10 mouse cellular contexts compared by ENCODE assay signal in genomic region chr2:77342416-77342815, GRCm38 (mm10).
DNase-seq lines count a peak whose midpoint lies in the region; ATAC-seq and TF ChIP-seq lines count a peak whose summit lies in the region.
"Had no signal": no experiment of that assay in that cellular context is flagged by ENCODE, and none has a peak within 500 bp of the region (broad histone marks: within the 10 kb centered on the region; RNA-seq: fewer than 3 reads in every experiment).

No protein-coding gene starts in this region.

- TF ChIP-seq CTCF in heart, postnatal 0 days (IDR thresholded peaks at IDR 0.05; ENCODE audit: low read depth): no peak
- no peak for TF ChIP-seq CTCF in lung, adult 2 months (IDR thresholded peaks at IDR 0.05; ENCODE audit: insufficient read depth, low read length)

- TF ChIP-seq EP300 in heart, postnatal 0 days (IDR thresholded peaks at IDR 0.05; ENCODE audit: low read depth): no peak

- H3K27ac ChIP-seq in embryonic facial prominence, embryonic 14.5 days (replicated peaks; ENCODE audit: low read depth, low read length): no peak overlapping the region
- no peak overlapping the region for H3K27ac ChIP-seq in embryonic facial prominence, embryonic 10.5 days (replicated peaks)
- peak overlapping the region; percentile 57; the same call in 1 of the 2 replicates for H3K27ac ChIP-seq in heart, postnatal 0 days (ENCODE audit: low read depth)
- no peak overlapping the region for H3K27ac ChIP-seq in heart, embryonic 11.5 days (ENCODE audit: low read depth, low read length)
- H3K27ac ChIP-seq in hindbrain, embryonic 10.5 days: no peak overlapping the region
- H3K27ac ChIP-seq: embryonic facial prominence, embryonic 13.5 days; liver, embryonic 12.5 days had no signal

- 0 out of 2 replicates have a peak, but pooled peaks cover 3% of the 10 kb centered on the region for H3K4me1 ChIP-seq in embryonic facial prominence, embryonic 14.5 days (ENCODE audit: control insufficient read depth, insufficient read depth, low read length)
- H3K4me1 ChIP-seq in embryonic facial prominence, embryonic 10.5 days: no peaks in the 10 kb centered on the region
- no peaks in the 10 kb centered on the region for H3K4me1 ChIP-seq in heart, postnatal 0 days (ENCODE audit: control insufficient read depth, insufficient read depth)
- no peaks in the 10 kb centered on the region for H3K4me1 ChIP-seq in heart, embryonic 11.5 days (ENCODE audit: control insufficient read depth, insufficient read depth, low read length)
- H3K4me1 ChIP-seq in lung, adult 2 months (ENCODE audit: control insufficient read depth, insufficient read depth, low read length): peaks cover 2% of the 10 kb centered on the region; the same call in 1 of the 2 replicates
- H3K4me1 ChIP-seq in hindbrain, embryonic 10.5 days (replicated peaks): no peaks in the 10 kb centered on the region
- H3K4me1 ChIP-seq: liver, embryonic 12.5 days had no signal

- WGBS in embryonic facial prominence, embryonic 14.5 days: 50% methylated on average over 2 of the region's 2 CpGs
- 59% methylated on average over 2 of the region's 2 CpGs for WGBS in embryonic facial prominence, embryonic 10.5 days
- WGBS in heart, postnatal 0 days: 17% methylated on average over 2 of the region's 2 CpGs
- WGBS in heart, embryonic 11.5 days (ENCODE audit: insufficient replicate concordance): 35% methylated on average over 2 of the region's 2 CpGs
- WGBS in lung, adult 2 months: 39% methylated on average over 2 of the region's 2 CpGs
- 66% methylated on average over 2 of the region's 2 CpGs for WGBS in hindbrain, embryonic 10.5 days

- ATAC-seq in embryonic facial prominence, embryonic 14.5 days (ENCODE audit: low read depth): peak; percentile 73
- peak; percentile 40; the same call in 1 of the 2 replicates for ATAC-seq in heart, postnatal 0 days (ENCODE audit: insufficient read depth, low read depth)
- no peak for ATAC-seq in heart, embryonic 11.5 days (replicated peaks; ENCODE audit: insufficient number of reproducible peaks, low FRiP score, low TSS enrichment)
- ATAC-seq: liver, embryonic 12.5 days had no signal

- H3K27me3 ChIP-seq in embryonic facial prominence, embryonic 14.5 days (replicated peaks; ENCODE audit: control insufficient read depth, insufficient read depth, low read length): no peaks in the 10 kb centered on the region
- no peaks in the 10 kb centered on the region for H3K27me3 ChIP-seq in embryonic facial prominence, embryonic 10.5 days (replicated peaks; ENCODE audit: low read depth, poor library complexity, severe bottlenecking)
- H3K27me3 ChIP-seq in heart, postnatal 0 days (ENCODE audit: control insufficient read depth, insufficient read depth, low read length): no peaks in the 10 kb centered on the region
- H3K27me3 ChIP-seq in heart, embryonic 11.5 days (ENCODE audit: control insufficient read depth, insufficient read depth, low read length): no peaks in the 10 kb centered on the region
- H3K27me3 ChIP-seq in hindbrain, embryonic 10.5 days (ENCODE audit: insufficient read depth, poor library complexity, severe bottlenecking): no peaks in the 10 kb centered on the region
- H3K27me3 ChIP-seq: embryonic facial prominence, embryonic 13.5 days; liver, embryonic 12.5 days had no signal

- no peak overlapping the region for H3K9ac ChIP-seq in embryonic facial prominence, embryonic 14.5 days (ENCODE audit: low read depth, low read length)
- 0 out of 2 replicates have a peak overlapping the region, but pooled peaks have one; percentile 30 for H3K9ac ChIP-seq in heart, postnatal 0 days (replicated peaks; ENCODE audit: low read depth, low read length)
- H3K9ac ChIP-seq in heart, embryonic 11.5 days (ENCODE audit: low read depth, low read length): no peak overlapping the region
- H3K9ac ChIP-seq: embryonic facial prominence, embryonic 13.5 days; liver, embryonic 12.5 days had no signal

- no peak overlapping the region for H3K4me3 ChIP-seq in embryonic facial prominence, embryonic 14.5 days (ENCODE audit: low read depth, low read length)
- no peak overlapping the region for H3K4me3 ChIP-seq in embryonic facial prominence, embryonic 10.5 days
- peak overlapping the region; percentile 11; the same call in 1 of the 2 replicates for H3K4me3 ChIP-seq in heart, postnatal 0 days (ENCODE audit: low read depth, low read length)
- no peak overlapping the region for H3K4me3 ChIP-seq in heart, embryonic 11.5 days (ENCODE audit: low read depth, low read length)
- H3K4me3 ChIP-seq in lung, adult 2 months (replicated peaks; ENCODE audit: extremely low read depth, low read depth, low read length): no peak overlapping the region
- H3K4me3 ChIP-seq in hindbrain, embryonic 10.5 days: no peak overlapping the region
- H3K4me3 ChIP-seq: embryonic facial prominence, embryonic 13.5 days; liver, embryonic 12.5 days had no signal

- H3K9me3 ChIP-seq in embryonic facial prominence, embryonic 14.5 days (ENCODE audit: control insufficient read depth, low read length): no peaks in the 10 kb centered on the region
- H3K9me3 ChIP-seq in embryonic facial prominence, embryonic 10.5 days: no peaks in the 10 kb centered on the region
- H3K9me3 ChIP-seq in heart, postnatal 0 days (replicated peaks; ENCODE audit: control insufficient read depth, low read length): no peaks in the 10 kb centered on the region
- no peaks in the 10 kb centered on the region for H3K9me3 ChIP-seq in heart, embryonic 11.5 days (replicated peaks; ENCODE audit: control insufficient read depth, low read length)
- peaks cover 3% of the 10 kb centered on the region; the same call in 1 of the 2 replicates for H3K9me3 ChIP-seq in hindbrain, embryonic 10.5 days
- H3K9me3 ChIP-seq: embryonic facial prominence, embryonic 13.5 days had no signal

- H3K4me2 ChIP-seq in embryonic facial prominence, embryonic 14.5 days (ENCODE audit: low read depth, low read length): no peak overlapping the region
- peak overlapping the region; percentile 19; the same call in 1 of the 2 replicates for H3K4me2 ChIP-seq in heart, postnatal 0 days (ENCODE audit: low read depth, low read length)
- H3K4me2 ChIP-seq in heart, embryonic 11.5 days: no peak overlapping the region
- H3K4me2 ChIP-seq: embryonic facial prominence, embryonic 13.5 days; liver, embryonic 12.5 days had no signal

- peak; percentile 61 for DNase-seq in embryonic facial prominence, embryonic 14.5 days (ENCODE audit: low spot score)
- DNase-seq in embryonic facial prominence, embryonic 10.5 days (ENCODE audit: low spot score): no peak
- peak; percentile 25 for DNase-seq in heart, postnatal 0 days (ENCODE audit: low spot score)
- DNase-seq in lung, postnatal 14 days: peak; percentile 3
- no peak for DNase-seq in lung, adult 2 months
- no peak for DNase-seq in frontal cortex, postnatal 36 days (ENCODE audit: low spot score in 2 of 2)
- DNase-seq in hindbrain, embryonic 10.5 days (ENCODE audit: low spot score): no peak

- no peak for TF ChIP-seq POLR2A in lung, adult 2 months (IDR thresholded peaks at IDR 0.05; ENCODE audit: borderline replicate concordance, extremely low read depth, low read depth, low read length)

- no peaks in the 10 kb centered on the region for H3K36me3 ChIP-seq in embryonic facial prominence, embryonic 14.5 days (ENCODE audit: control insufficient read depth, insufficient read depth, low read length)
- H3K36me3 ChIP-seq in embryonic facial prominence, embryonic 10.5 days (replicated peaks): no peaks in the 10 kb centered on the region
- no peaks in the 10 kb centered on the region for H3K36me3 ChIP-seq in heart, postnatal 0 days (replicated peaks; ENCODE audit: control insufficient read depth, insufficient read depth, low read length)
- no peaks in the 10 kb centered on the region for H3K36me3 ChIP-seq in heart, embryonic 11.5 days (ENCODE audit: control insufficient read depth, insufficient read depth, low read length)
- no peaks in the 10 kb centered on the region for H3K36me3 ChIP-seq in hindbrain, embryonic 10.5 days
- H3K36me3 ChIP-seq: embryonic facial prominence, embryonic 13.5 days; liver, embryonic 12.5 days had no signal

Comparison
In these comparisons a context has a peak if more than half of its experiments do, and no peak if none do; other contexts are left out.
1. DNase-seq: peak in embryonic facial prominence, embryonic 14.5 days (single experiment), heart, postnatal 0 days (single experiment) and lung, postnatal 14 days (single experiment); none in embryonic facial prominence, embryonic 10.5 days (single experiment), lung, adult 2 months (single experiment), frontal cortex, postnatal 36 days (0 of 2) and hindbrain, embryonic 10.5 days (single experiment).